Mouse (Mus musculus) CH12.LX (cell line): ENCODE measurements around the gene Xylb. TPM values are rescaled to one million over a fixed set of nuclear protein-coding genes. Genes with fewer than 3 reads are reported as not detected.

ENCODE experiments used
- DNase-seq: peaks from one replicate; pipeline ENCODE4 v3.0.0-alpha.2; 2013; ENCODE audit errors: extremely low read depth
- H3K27ac ChIP-seq: 2 replicates; pipeline ENCODE4 v1.5.1; 2012; ENCODE audit warnings: low read depth, mild to moderate bottlenecking, control low read depth, moderate library complexity; ENCODE audit not compliant: insufficient read depth
- H3K27me3 ChIP-seq: replicated peaks from 2 replicates; pipeline ENCODE3; 2012; ENCODE audit warnings: inconsistent platforms
- H3K36me3 ChIP-seq, 2 experiments: replicated peaks in 1 of 2; 2 replicates each; pipeline versions ENCODE3 to v1.6.1; 2012; ENCODE audit warnings: inconsistent platforms in 1 of 2, low read length in 1 of 2, mild to moderate bottlenecking in 1 of 2, mixed read lengths in 1 of 2, moderate library complexity in 1 of 2; ENCODE audit not compliant: control insufficient read depth in 1 of 2, insufficient read depth in 1 of 2
- H3K4me1 ChIP-seq, 2 experiments: 2 replicates each; pipeline ENCODE4 v1.6.1; 2012; ENCODE audit warnings: inconsistent platforms in 1 of 2, moderate library complexity in 1 of 2; ENCODE audit not compliant: insufficient read depth in 2 of 2, control insufficient read depth in 1 of 2
- H3K4me2 ChIP-seq: 2 replicates; pipeline ENCODE4 v1.6.1; 2012; ENCODE audit warnings: low read depth, mild to moderate bottlenecking, control low read depth; ENCODE audit not compliant: poor library complexity, insufficient read depth, severe bottlenecking
- H3K4me3 ChIP-seq, 3 experiments: fragments of 150-350 bp in 1 of 3; sonication (generic) in 1 of 3; replicated peaks in 1 of 3; 2 replicates each; pipeline versions ENCODE3 to v1.5.1; 2011 to 2012; ENCODE audit warnings: low read depth in 2 of 3, low read length in 2 of 3, mild to moderate bottlenecking in 2 of 3, moderate library complexity in 2 of 3, control low read depth in 1 of 3, improper control_type of control experiment in 1 of 3, inconsistent platforms in 1 of 3, mixed read lengths in 1 of 3; ENCODE audit not compliant: poor library complexity in 1 of 3
- H3K79me2 ChIP-seq: replicated peaks from 2 replicates; pipeline ENCODE4 v1.6.1; 2012; ENCODE audit warnings: mild to moderate bottlenecking, moderate library complexity; ENCODE audit not compliant: control insufficient read depth, poor library complexity, insufficient read depth, severe bottlenecking; ENCODE audit errors: extremely low read depth
- H3K9ac ChIP-seq: 2 replicates; pipeline ENCODE4 v1.6.1; 2012; ENCODE audit warnings: low read depth, mild to moderate bottlenecking, control low read depth, moderate library complexity; ENCODE audit not compliant: insufficient read depth
- H3K9me3 ChIP-seq: replicated peaks from 2 replicates; pipeline ENCODE3; 2012; ENCODE audit warnings: low read length, inconsistent platforms, mixed read lengths
- CTCF ChIP-seq, 2 experiments: IDR thresholded peaks in 1 of 2; conservative IDR thresholded peaks in 1 of 2; 2 replicates each; pipeline ENCODE4 v1.5.1; 2011 to 2012; ENCODE audit warnings: low read depth in 2 of 2, low read length in 2 of 2, improper control_type of control experiment in 1 of 2, inconsistent platforms in 1 of 2, mild to moderate bottlenecking in 1 of 2, moderate library complexity in 1 of 2
- E2F4 ChIP-seq: IDR thresholded peaks from 2 replicates; pipeline ENCODE4 v1.6.1; 2011; ENCODE audit warnings: low read depth, low read length, improper control_type of control experiment; ENCODE audit not compliant: insufficient replicate concordance
- ELF1 ChIP-seq: IDR thresholded peaks from 2 replicates; pipeline ENCODE4 v1.6.1; 2014; ENCODE audit warnings: low read depth, mild to moderate bottlenecking, inconsistent platforms, low read length, improper control_type of control experiment
- GABPA ChIP-seq: IDR thresholded peaks from 2 replicates; pipeline ENCODE4 v1.6.1; 2012; ENCODE audit warnings: low read depth, low read length, improper control_type of control experiment, inconsistent platforms; ENCODE audit not compliant: insufficient replicate concordance
- HCFC1 ChIP-seq: IDR thresholded peaks from 2 replicates; pipeline ENCODE4 v1.6.1; 2012; ENCODE audit warnings: low read depth, mild to moderate bottlenecking, inconsistent platforms, low read length, improper control_type of control experiment
- IRF4 ChIP-seq: IDR thresholded peaks from 2 replicates; pipeline ENCODE4 v1.6.1; 2014; ENCODE audit warnings: low read depth, mild to moderate bottlenecking, inconsistent platforms, low read length, improper control_type of control experiment
- JUN ChIP-seq: IDR thresholded peaks from 2 replicates; pipeline ENCODE4 v1.6.1; 2011; ENCODE audit warnings: low read depth, mild to moderate bottlenecking, low read length, improper control_type of control experiment, moderate library complexity; ENCODE audit not compliant: insufficient read depth
- JUND ChIP-seq: conservative IDR thresholded peaks from 2 replicates; pipeline ENCODE4 v1.6.1; 2011; ENCODE audit warnings: low read depth, low read length, improper control_type of control experiment
- MAFK ChIP-seq: IDR thresholded peaks from 2 replicates; pipeline ENCODE4 v1.6.1; 2011; ENCODE audit warnings: low read length, improper control_type of control experiment; ENCODE audit not compliant: insufficient replicate concordance
- MEF2A ChIP-seq: IDR thresholded peaks from 2 replicates; pipeline ENCODE4 v1.6.1; 2014; ENCODE audit warnings: low read depth, mild to moderate bottlenecking, inconsistent platforms, low read length, improper control_type of control experiment, borderline replicate concordance
- MXI1 ChIP-seq: IDR thresholded peaks from 2 replicates; pipeline ENCODE4 v1.6.1; 2011; ENCODE audit warnings: mild to moderate bottlenecking, low read depth, low read length, improper control_type of control experiment
- MYC ChIP-seq: IDR thresholded peaks from 2 replicates; pipeline ENCODE4 v1.6.1; 2011; ENCODE audit warnings: low read depth, mild to moderate bottlenecking, improper control_type of control experiment, low read length
- NELFE ChIP-seq: IDR thresholded peaks from 2 replicates; pipeline ENCODE4 v1.6.1; 2011; ENCODE audit warnings: low read depth, low read length, improper control_type of control experiment
- NRF1 ChIP-seq: IDR thresholded peaks from 2 replicates; pipeline ENCODE4 v1.6.1; 2014; ENCODE audit warnings: low read depth, mild to moderate bottlenecking, inconsistent platforms, low read length, improper control_type of control experiment, moderate library complexity
- PAX5 ChIP-seq: IDR thresholded peaks from 2 replicates; pipeline ENCODE4 v1.6.1; 2012; ENCODE audit warnings: low read length, inconsistent platforms, mixed read lengths
- POLR2A ChIP-seq: IDR thresholded peaks from 2 replicates; pipeline ENCODE4 v1.6.1; 2011; ENCODE audit warnings: low read depth, mild to moderate bottlenecking, improper control_type of control experiment, low read length
- POLR2AphosphoS2 ChIP-seq: IDR thresholded peaks from 2 replicates; pipeline ENCODE4 v1.6.1; 2011; ENCODE audit warnings: low read depth, low read length, improper control_type of control experiment
- RAD21 ChIP-seq: IDR thresholded peaks from 2 replicates; pipeline ENCODE4 v1.6.1; 2011; ENCODE audit warnings: low read depth, mild to moderate bottlenecking, low read length, improper control_type of control experiment, moderate library complexity
- SMC3 ChIP-seq: IDR thresholded peaks from 2 replicates; pipeline ENCODE4 v1.6.1; 2011; ENCODE audit warnings: low read depth, low read length, improper control_type of control experiment
- TBP ChIP-seq: conservative IDR thresholded peaks from 2 replicates; pipeline ENCODE4 v1.6.1; 2011; ENCODE audit warnings: low read depth, low read length, improper control_type of control experiment
- TCF12 ChIP-seq: IDR thresholded peaks from 2 replicates; pipeline ENCODE4 v1.6.1; 2014; ENCODE audit warnings: low read depth, mild to moderate bottlenecking, inconsistent platforms, low read length, improper control_type of control experiment
- USF1 ChIP-seq: IDR thresholded peaks from 2 replicates; pipeline ENCODE4 v1.6.1; 2014; ENCODE audit warnings: low read depth, mild to moderate bottlenecking, inconsistent platforms, low read length, improper control_type of control experiment
- USF2 ChIP-seq: conservative IDR thresholded peaks from 2 replicates; pipeline ENCODE4 v1.6.1; 2011; ENCODE audit warnings: low read depth, low read length, improper control_type of control experiment
- ZC3H11A ChIP-seq: IDR thresholded peaks from 2 replicates; pipeline ENCODE4 v1.6.1; 2012; ENCODE audit warnings: low read depth, mild to moderate bottlenecking, inconsistent platforms, low read length, improper control_type of control experiment
- ZMIZ1 ChIP-seq: IDR thresholded peaks from 2 replicates; pipeline ENCODE4 v1.6.1; 2012; ENCODE audit warnings: low read depth, mild to moderate bottlenecking, inconsistent platforms, low read length, improper control_type of control experiment
- ZNF384 ChIP-seq: IDR thresholded peaks from 2 replicates; pipeline ENCODE4 v1.6.1; 2012; ENCODE audit warnings: low read depth, low read length, improper control_type of control experiment, inconsistent platforms
- dilution Hi-C: fragments of 300-500 bp; cut with MboI; formaldehyde crosslinking; loops from 2 replicates; pipeline ENCODE4 v1.14.3; 2020; ENCODE audit warnings: low sequenced_read_pairs; ENCODE audit not compliant: extremely low pct_unique_long_range_greater_than_20kb, extremely low pct_ligation_motif_present
- in situ Hi-C: fragments of 300-500 bp; cut with MboI; formaldehyde crosslinking; loops from 3 replicates; pipeline ENCODE4 v1.14.3; 2019; ENCODE audit warnings: low sequenced_read_pairs, low pct_ligation_motif_present, low pct_unique_long_range_greater_than_20kb, mixed read lengths
- polyA plus RNA-seq: library from polyadenylated mRNA; unstranded; fragments of >175 nt; gene quantifications from 2 replicates; pipeline ENCODE4 v1.2.1, GENCODE M21; 2012; ENCODE audit warnings: low read depth; ENCODE audit not compliant: insufficient read length
- total RNA-seq, 2 experiments: library from RNA; depleted of rRNA; stranded (reverse); fragments of 300-350 nt in 1 of 2; fragments of >200 nt in 1 of 2; gene quantifications; 2 replicates each; pipeline ENCODE4 v1.2.3; 2012 to 2014

Xylb gene
- total and polyA plus RNA-seq, 3 experiments, result 2.5 to 7.1 (median 4.8) TPM

GRCm38 (mm10) chr9:119409864-119410263 is 52.7 kb downstream of the Xylb start:
- Histone ChIP-seq H3K9me3 (no peaks in the 10 kb centered on the region), H3K4me2 (no peak overlapping the region), H3K27me3 (peaks cover 27% of the 10 kb centered on the region), H3K27ac (no peak overlapping the region), H3K79me2 (no peaks in the 10 kb centered on the region), H3K36me3 (no peaks in the 10 kb centered on the region)
- DNase-seq, result no peak
- TF ChIP-seq MYC, result no peak
- TF ChIP-seq GABPA, result no peak
- no peak for TF ChIP-seq MXI1
- TF ChIP-seq TCF12, result no peak
- no peak for TF ChIP-seq MEF2A
- TF ChIP-seq MAFK, result no peak
- no peak for TF ChIP-seq ZMIZ1
- no peak for TF ChIP-seq ELF1
- no peak for TF ChIP-seq POLR2A
- no peak for TF ChIP-seq USF1
- no peak for TF ChIP-seq USF2
- TF ChIP-seq NELFE, result no peak
- no peak for TF ChIP-seq TBP
- no peak for TF ChIP-seq SMC3
- TF ChIP-seq, all 38 proteins: peak for 0
- dilution Hi-C loops (no loop called here), in situ Hi-C loops (no loop called here)
- no peak overlapping the region for H3K9ac ChIP-seq
- no peak overlapping the region for H3K4me3 ChIP-seq
- no peaks in the 10 kb centered on the region for H3K4me1 ChIP-seq

GRCm38 (mm10) chr9:119418025-119418424 is 60.8 kb downstream of the Xylb start:
- Histone ChIP-seq H3K79me2 (no peaks in the 10 kb centered on the region), H3K27me3 (peaks cover 2% of the 10 kb centered on the region), H3K4me1 (no peaks in the 10 kb centered on the region), H3K4me3 (no peak overlapping the region), H3K4me2 (no peak overlapping the region)
- dilution Hi-C loops, result no loop called here
- DNase-seq, result no peak
- TF ChIP-seq PAX5 (no peak), SMC3 (no peak), HCFC1 (no peak), USF1 (no peak), JUN (no peak), ZNF384 (no peak), MAFK (no peak), ZC3H11A (no peak), E2F4 (no peak), ZMIZ1 (no peak), MEF2A (no peak), IRF4 (no peak), JUND (no peak), POLR2AphosphoS2 (no peak), NRF1 (no peak), RAD21 (no peak), GABPA (no peak), CTCF (conservative IDR thresholded peaks at IDR 0.05 in 1 of 2, IDR thresholded peaks at IDR 0.05 in 1 of 2; ENCODE audit: low read depth in 2 of 2, low read length in 2 of 2) (no peak)
- TF ChIP-seq, all 38 proteins: peak for 0
- Histone ChIP-seq H3K27ac (no peak overlapping the region), H3K9ac (no peak overlapping the region), H3K36me3 (no peaks in the 10 kb centered on the region), H3K9me3 (no peaks in the 10 kb centered on the region)
- in situ Hi-C loops, result no loop called here
